Mouse (Mus musculus) stomach, embryonic 14.5 days (tissue): ENCODE measurements around the gene Akap13. TPM values are rescaled to one million over a fixed set of nuclear protein-coding genes. Genes with fewer than 3 reads are reported as not detected.

Experiments used
- ATAC-seq: fragments of 200-750 bp; cut with Nextera tagmentation; 2 replicates; pipeline ENCODE4 v1.8.0; 2017; ENCODE audit warnings: low read depth, moderate TSS enrichment; ENCODE audit not compliant: insufficient number of reproducible peaks, insufficient read depth, low FRiP score
- H3K27ac ChIP-seq: fragments of 300-500 bp; sonication (generic); 2 replicates; pipeline ENCODE4 v1.5.1; 2014; ENCODE audit warnings: mild to moderate bottlenecking, low read length, moderate library complexity, mixed read lengths
- H3K27me3 ChIP-seq: fragments of 300-500 bp; sonication (generic); 2 replicates; pipeline ENCODE4 v1.6.1; 2014; ENCODE audit warnings: low read length, control low read depth, mixed read lengths; ENCODE audit not compliant: control insufficient read depth, insufficient read depth
- H3K36me3 ChIP-seq: fragments of 300-500 bp; sonication (generic); 2 replicates; pipeline ENCODE4 v1.6.1; 2014; ENCODE audit warnings: mild to moderate bottlenecking, control low read depth, low read length, moderate library complexity, mixed read lengths; ENCODE audit not compliant: control insufficient read depth, insufficient read depth
- H3K4me1 ChIP-seq: fragments of 300-500 bp; sonication (generic); 2 replicates; pipeline ENCODE4 v1.6.1; 2014; ENCODE audit warnings: low read length, control low read depth, mixed read lengths; ENCODE audit not compliant: control insufficient read depth, insufficient read depth
- H3K4me2 ChIP-seq: fragments of 300-500 bp; sonication (generic); replicated peaks from 2 replicates; pipeline ENCODE4 v1.6.1; 2014; ENCODE audit warnings: low read depth, low read length, control low read depth
- H3K4me3 ChIP-seq: fragments of 300-500 bp; sonication (generic); 2 replicates; pipeline ENCODE4 v1.5.1; 2014; ENCODE audit warnings: low read depth, low read length, control low read depth
- H3K9ac ChIP-seq: fragments of 300-500 bp; sonication (generic); replicated peaks from 2 replicates; pipeline ENCODE4 v1.6.1; 2014; ENCODE audit warnings: low read depth, mild to moderate bottlenecking, control low read depth, low read length, moderate library complexity, mixed read lengths
- H3K9me3 ChIP-seq: fragments of 300-500 bp; sonication (generic); 2 replicates; pipeline ENCODE4 v1.6.1; 2016; ENCODE audit warnings: low read depth, low read length, control low read depth; ENCODE audit not compliant: control insufficient read depth
- WGBS: fragments of 180-500 bp; shearing (Covaris S2); extraction: QIAGEN DNeasy Blood & Tissue Kit; methylation state at CpG from one replicate; pipeline ENCODE4 v1.1.7; 2014; 5-methylcytosine and 5-hydroxymethylcytosine counted together
- polyA plus RNA-seq: library from polyadenylated mRNA; unstranded; fragments of >200 nt; fragmentation: Nextera tagmentation; extraction: Ambion mirVana; gene quantifications from 2 replicates; pipeline ENCODE4 v1.2.1, GENCODE M21; 2014

Akap13 gene
- polyA plus RNA-seq, 1 experiment from 2014 or later = 74.0 TPM

DNA sequence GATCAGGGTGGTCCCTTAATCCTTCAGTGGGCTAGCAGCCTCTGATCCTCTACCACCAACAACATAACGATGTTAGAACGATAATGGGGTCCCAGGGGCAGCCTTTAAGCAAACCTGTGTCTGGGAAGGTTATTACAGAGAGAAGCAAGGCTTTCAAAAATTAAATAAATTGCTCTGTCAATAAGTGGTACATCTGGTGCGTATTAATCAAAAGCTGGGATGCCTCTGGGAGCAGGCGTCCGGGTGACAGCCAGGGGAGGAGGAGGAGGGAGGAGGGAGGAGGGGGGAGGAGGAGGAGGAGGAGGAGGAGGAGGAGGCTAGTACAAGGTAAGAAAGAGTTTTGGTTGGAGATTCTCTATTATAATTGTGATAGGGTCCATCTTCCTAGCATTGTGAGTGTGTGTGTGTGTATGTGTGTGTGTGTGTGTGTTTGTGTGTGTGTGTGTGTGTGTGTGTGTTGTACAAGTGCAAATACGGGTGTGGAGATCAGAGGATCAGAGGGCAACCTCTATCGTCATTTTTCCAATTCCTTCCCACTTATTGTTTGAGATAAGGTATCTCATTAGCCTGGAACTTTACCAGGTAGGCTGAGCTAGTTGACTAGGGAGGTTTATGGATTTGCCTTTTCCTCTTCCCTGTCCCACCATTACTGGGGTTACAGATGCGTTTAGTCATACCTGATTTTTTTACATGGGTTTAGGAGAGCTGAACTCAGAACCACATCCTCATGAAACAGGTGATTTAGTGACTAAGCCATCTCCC is 18.7 kb upstream of the Akap13 start:
- Histone ChIP-seq H3K9ac (no peak overlapping the region), H3K4me2 (no peak overlapping the region), H3K9me3 (no peaks in the 10 kb centered on the region), H3K27ac (no peak overlapping the region), H3K27me3 (no peaks in the 10 kb centered on the region), H3K36me3 (no peaks in the 10 kb centered on the region), H3K4me1 (no peaks in the 10 kb centered on the region), H3K4me3 (no peak overlapping the region)
- no peak for ATAC-seq
- WGBS = 23% methylated on average over 8 of the region's 8 CpGs

- Histone ChIP-seq H3K36me3 (no peaks in the 10 kb centered on the region), H3K4me2 (no peak overlapping the region), H3K9me3 (no peaks in the 10 kb centered on the region), H3K9ac (no peak overlapping the region), H3K27ac (no peak overlapping the region), H3K27me3 (no peaks in the 10 kb centered on the region), H3K4me1 (no peaks in the 10 kb centered on the region), H3K4me3 (no peak overlapping the region)
- 81% methylated on average over 4 of the region's 4 CpGs for WGBS
- ATAC-seq = no peak
These were observed 15.8 kb upstream of the Akap13 start for GRCm38 (mm10) chr7:75439570-75439969.

GRCm38 (mm10) chr7:75440241-75440640 is 15.1 kb upstream of the Akap13 start:
- no peak overlapping the region for H3K4me2 ChIP-seq
- WGBS = 68% methylated on average over 2 of the region's 2 CpGs
- H3K36me3 ChIP-seq = no peaks in the 10 kb centered on the region
- H3K9ac ChIP-seq = no peak overlapping the region
- H3K4me1 ChIP-seq = no peaks in the 10 kb centered on the region
- H3K4me3 ChIP-seq = no peak overlapping the region
- H3K27me3 ChIP-seq = no peaks in the 10 kb centered on the region
- ATAC-seq = no peak
- H3K9me3 ChIP-seq = no peaks in the 10 kb centered on the region
- no peak overlapping the region for H3K27ac ChIP-seq

DNA sequence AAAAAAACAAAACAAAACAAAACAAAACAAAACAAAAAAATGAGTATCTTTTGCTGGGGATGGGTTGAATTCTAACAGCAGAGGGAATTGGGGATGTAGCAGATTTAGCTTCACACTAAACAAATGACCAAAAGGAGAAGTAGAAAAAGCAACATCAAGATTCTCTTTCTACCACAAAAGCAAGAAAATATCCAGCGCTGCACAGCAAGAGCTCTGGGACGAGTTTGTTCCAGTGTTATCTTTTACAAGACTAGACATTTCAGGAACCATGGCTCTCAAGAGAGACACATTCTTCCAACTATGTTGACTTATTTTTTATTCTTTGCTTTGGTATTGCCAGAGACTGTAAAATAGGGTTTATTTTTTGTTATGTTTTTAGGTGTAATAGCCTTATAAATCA is 13.4 kb upstream of the Akap13 start:
- no peak for ATAC-seq
- 74% methylated on average over 2 of the region's 2 CpGs for WGBS
- no peaks in the 10 kb centered on the region for H3K27me3 ChIP-seq
- no peak overlapping the region for H3K9ac ChIP-seq
- H3K9me3 ChIP-seq = no peaks in the 10 kb centered on the region
- H3K27ac ChIP-seq = no peak overlapping the region
- H3K4me1 ChIP-seq = no peaks in the 10 kb centered on the region
- H3K36me3 ChIP-seq = no peaks in the 10 kb centered on the region
- H3K4me2 ChIP-seq = no peak overlapping the region
- H3K4me3 ChIP-seq = no peak overlapping the region

DNA sequence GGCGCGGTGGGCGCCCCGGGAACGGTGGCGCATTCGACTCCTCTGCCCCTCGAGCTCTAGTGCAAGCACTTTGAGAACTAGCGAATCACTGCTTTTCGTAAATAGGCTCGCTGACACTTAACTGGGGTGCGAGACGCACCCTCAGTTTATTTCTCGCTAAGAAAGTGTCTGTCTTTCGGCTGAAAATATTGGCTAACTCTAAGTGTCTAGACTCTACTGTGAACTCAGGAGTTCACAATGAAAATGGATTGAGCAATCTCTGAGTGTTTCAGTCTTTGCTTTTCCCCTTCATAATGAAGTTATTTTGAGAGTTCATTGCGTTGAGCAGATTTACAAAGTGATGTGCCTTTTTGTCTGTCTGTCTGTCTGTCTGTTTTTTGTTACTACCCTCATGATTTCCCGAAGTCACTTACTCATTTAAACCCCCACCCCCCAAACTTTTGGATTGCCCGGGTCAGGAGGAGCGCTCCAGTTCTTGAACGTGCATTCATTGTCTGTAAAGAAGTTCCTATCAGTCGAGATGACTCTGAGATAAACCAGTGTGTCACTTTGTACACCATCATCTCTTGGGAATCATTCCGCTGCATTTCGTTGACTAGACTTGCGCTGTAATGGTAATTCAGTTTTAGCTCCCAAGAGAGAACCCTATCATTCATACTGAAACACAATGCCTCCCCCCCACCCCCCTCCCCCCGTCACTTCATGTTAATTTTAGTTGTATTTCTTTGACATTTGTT is 986 bp downstream of the Akap13 start:
- peak overlapping the region; percentile 60 for H3K4me2 ChIP-seq
- H3K27me3 ChIP-seq = no peaks in the 10 kb centered on the region
- H3K9me3 ChIP-seq = no peaks in the 10 kb centered on the region
- no peaks in the 10 kb centered on the region for H3K36me3 ChIP-seq
- peak overlapping the region; percentile 85 for H3K4me3 ChIP-seq
- H3K9ac ChIP-seq = peak overlapping the region; percentile 93
- no peak for ATAC-seq
- peak overlapping the region; percentile 99 for H3K27ac ChIP-seq
- H3K4me1 ChIP-seq = peaks cover 21% of the 10 kb centered on the region
- WGBS = 3% methylated on average over 25 of the region's 25 CpGs

DNA sequence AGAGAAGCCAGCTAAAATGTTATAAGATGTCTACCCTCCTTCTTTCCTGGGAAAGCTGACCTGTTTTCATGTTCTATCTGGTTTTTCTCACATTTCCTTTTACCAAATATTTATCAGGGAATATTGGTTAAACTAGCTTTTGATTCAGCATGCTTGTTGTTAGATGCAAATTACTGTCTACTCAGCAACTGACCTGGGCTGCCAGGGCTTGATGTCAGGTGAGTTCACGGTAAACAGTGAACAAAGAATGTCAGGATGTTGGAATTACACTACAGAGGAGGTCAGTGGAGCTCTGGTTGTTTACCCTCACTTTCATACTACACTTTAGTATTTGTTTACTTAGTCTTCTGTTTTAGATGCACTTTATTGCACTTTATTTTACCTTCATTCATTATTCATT is 5.0 kb downstream of the Akap13 start:
- H3K4me1 ChIP-seq = peaks cover 28% of the 10 kb centered on the region
- H3K27ac ChIP-seq = no peak overlapping the region
- 60% methylated on average over 1 of the region's 1 CpGs for WGBS
- H3K9ac ChIP-seq = no peak overlapping the region
- H3K9me3 ChIP-seq = no peaks in the 10 kb centered on the region
- H3K4me3 ChIP-seq = no peak overlapping the region
- no peak for ATAC-seq
- no peaks in the 10 kb centered on the region for H3K27me3 ChIP-seq
- H3K4me2 ChIP-seq = no peak overlapping the region
- no peaks in the 10 kb centered on the region for H3K36me3 ChIP-seq

DNA sequence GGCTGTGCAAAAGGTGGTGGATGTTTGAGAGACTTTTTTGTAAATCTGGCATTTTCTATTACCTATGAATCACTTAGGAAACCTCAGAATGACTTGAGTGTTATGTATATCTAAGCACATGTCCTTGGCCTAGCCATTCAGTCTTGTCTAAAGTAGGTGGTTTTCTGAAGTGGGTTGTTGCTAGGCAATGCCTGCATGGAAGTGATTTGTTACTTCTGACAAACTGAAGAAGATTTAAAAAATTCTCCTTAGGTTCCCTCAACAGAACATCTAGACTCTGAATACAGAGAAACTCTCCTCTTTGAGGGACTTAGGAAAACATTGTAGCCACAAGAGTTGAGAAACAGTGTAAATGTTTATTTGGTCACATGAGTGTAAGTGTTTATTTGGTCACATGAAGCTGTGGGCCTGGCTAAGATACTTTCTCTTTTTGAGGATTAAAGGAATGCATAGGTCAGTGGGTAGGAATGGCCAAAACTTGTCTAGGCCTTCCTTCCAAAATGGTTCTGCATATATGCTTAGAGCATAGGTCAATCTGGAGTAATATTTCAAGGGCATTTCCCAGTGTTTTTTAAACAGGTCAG is 8.3 kb downstream of the Akap13 start:
- H3K27me3 ChIP-seq = no peaks in the 10 kb centered on the region
- H3K9me3 ChIP-seq = no peaks in the 10 kb centered on the region
- H3K4me1 ChIP-seq = peaks cover 12% of the 10 kb centered on the region; the same call in 1 of the 2 replicates
- H3K36me3 ChIP-seq = no peaks in the 10 kb centered on the region
- ATAC-seq = no peak
- H3K4me2 ChIP-seq = no peak overlapping the region
- no peak overlapping the region for H3K9ac ChIP-seq
- H3K27ac ChIP-seq = no peak overlapping the region
- no peak overlapping the region for H3K4me3 ChIP-seq

GRCm38 (mm10) chr7:75467791-75468190 is 12.5 kb downstream of the Akap13 start:
- WGBS = 64% methylated on average over 7 of the region's 7 CpGs
- peaks cover 12% of the 10 kb centered on the region; the same call in 1 of the 2 replicates for H3K4me1 ChIP-seq
- ATAC-seq = no peak
- H3K9ac ChIP-seq = no peak overlapping the region
- H3K27ac ChIP-seq = no peak overlapping the region
- H3K36me3 ChIP-seq = no peaks in the 10 kb centered on the region
- H3K4me3 ChIP-seq = no peak overlapping the region
- no peak overlapping the region for H3K4me2 ChIP-seq
- H3K27me3 ChIP-seq = no peaks in the 10 kb centered on the region
- H3K9me3 ChIP-seq = no peaks in the 10 kb centered on the region
